In genomic region chr4:141787046-141787445, GRCm38 (mm10) we compare ENCODE assay signal across 21 mouse cellular contexts. TPM values are rescaled to one million over a fixed set of nuclear protein-coding genes. Genes with fewer than 3 reads are reported as not detected.
A peak's percentile ranks its signal among the peaks of the same experiment; 100 is the strongest.
DNase-seq lines count a peak whose midpoint lies in the region; ATAC-seq lines count a peak whose summit lies in the region.
"Had no signal": no experiment of that assay in that cellular context is flagged by ENCODE, and none has a peak within 500 bp of the region (broad histone marks: within the 10 kb centered on the region; RNA-seq: fewer than 3 reads in every experiment).

No protein-coding gene starts in this region.

- peaks cover 16% of the 10 kb centered on the region for H3K4me1 ChIP-seq in kidney, embryonic 15.5 days
- peaks cover 3% of the 10 kb centered on the region for H3K4me1 ChIP-seq in forebrain, embryonic 11.5 days (replicated peaks; ENCODE audit: control insufficient read depth, insufficient read depth, low read length)

- no peak overlapping the region for H3K27ac ChIP-seq in kidney, embryonic 15.5 days
- no peak overlapping the region for H3K27ac ChIP-seq in forebrain, embryonic 11.5 days (ENCODE audit: low read depth, low read length)
- H3K27ac ChIP-seq: left cerebral cortex, adult 2 months; midbrain, embryonic 10.5 days had no signal

- H3K36me3 ChIP-seq in kidney, embryonic 15.5 days: peaks cover 57% of the 10 kb centered on the region
- no peaks in the 10 kb centered on the region for H3K36me3 ChIP-seq in forebrain, embryonic 11.5 days (ENCODE audit: control insufficient read depth, insufficient read depth, low read length)

- no peak for ATAC-seq in kidney, embryonic 15.5 days (replicated peaks; ENCODE audit: low FRiP score)
- ATAC-seq in forebrain, embryonic 11.5 days (replicated peaks; ENCODE audit: low FRiP score): no peak

- H3K27me3 ChIP-seq in kidney, embryonic 15.5 days: no peaks in the 10 kb centered on the region
- H3K27me3 ChIP-seq in forebrain, embryonic 11.5 days (ENCODE audit: control insufficient read depth, insufficient read depth, low read length): no peaks in the 10 kb centered on the region
- H3K27me3 ChIP-seq: heart, embryonic 12.5 days had no signal

- no peak overlapping the region for H3K9ac ChIP-seq in kidney, embryonic 15.5 days
- H3K9ac ChIP-seq in forebrain, embryonic 11.5 days (ENCODE audit: low read length): no peak overlapping the region
- H3K9ac ChIP-seq: heart, embryonic 12.5 days had no signal

- no peak overlapping the region for H3K4me3 ChIP-seq in kidney, embryonic 15.5 days (replicated peaks)
- no peak overlapping the region for H3K4me3 ChIP-seq in forebrain, embryonic 11.5 days (ENCODE audit: low read depth, low read length)
- H3K4me3 ChIP-seq: heart, embryonic 12.5 days; left cerebral cortex, adult 2 months; midbrain, embryonic 10.5 days had no signal

- 54% methylated on average over 6 of the region's 6 CpGs for WGBS in kidney, embryonic 15.5 days
- WGBS in forebrain, embryonic 11.5 days: 88% methylated on average over 6 of the region's 6 CpGs

- no peaks in the 10 kb centered on the region for H3K9me3 ChIP-seq in kidney, embryonic 15.5 days (replicated peaks)
- H3K9me3 ChIP-seq in forebrain, embryonic 11.5 days (ENCODE audit: control insufficient read depth, low read length): no peaks in the 10 kb centered on the region
- H3K9me3 ChIP-seq: heart, embryonic 12.5 days; midbrain, embryonic 10.5 days had no signal

- peak; percentile 82 for DNase-seq in kidney, adult 11 months
- peak; percentile 40 for DNase-seq in testis, postnatal 10 days (ENCODE audit: low spot score)
- no peak for DNase-seq in testis, postnatal 14 days (ENCODE audit: low spot score)
- DNase-seq in kidney, postnatal 14 days: peak; percentile 72
- no peak for DNase-seq in urinary bladder, adult 2 months (ENCODE audit: low spot score)
- no peak for DNase-seq in embryo, embryonic 10 days (ENCODE audit: low spot score)
- no peak for DNase-seq in forebrain, embryonic 11.5 days (ENCODE audit: low spot score)
- DNase-seq: adrenal gland, adult 8-10 months; cerebellum, adult 8-10 months; gastrocnemius, postnatal 36 days; heart, postnatal 36 days; liver; thymus, postnatal 25 days had no signal

- no peak overlapping the region for H3K4me2 ChIP-seq in kidney, embryonic 15.5 days
- H3K4me2 ChIP-seq in forebrain, embryonic 11.5 days (ENCODE audit: low read depth, low read length, severe bottlenecking): no peak overlapping the region
- H3K4me2 ChIP-seq: heart, embryonic 12.5 days had no signal

RNA-seq across cellular contexts. Expression of gene Dnajc16, which starts 3.7 kb away (rescaled TPM):
- 5.2 and 5.5 TPM in 2 replicates for polyA plus RNA-seq in kidney, embryonic 15.5 days (2015; fragmentation: Nextera tagmentation; extraction: Ambion mirVana)
- polyA plus RNA-seq in urinary bladder, adult 2 months (2012; rRNA removed): 12.8 and 13.0 TPM in 2 replicates
- 4.2 and 4.3 TPM in 2 replicates for polyA plus RNA-seq in forebrain, embryonic 11.5 days (2014; fragmentation: Nextera tagmentation; extraction: Ambion mirVana)

RNA-seq across cellular contexts. Expression of gene Casp9, which starts 6.4 kb away (rescaled TPM):
- polyA plus RNA-seq in kidney, embryonic 15.5 days (2015; fragmentation: Nextera tagmentation; extraction: Ambion mirVana): 23.7 and 25.8 TPM in 2 replicates
- 15.7 and 16.9 TPM in 2 replicates for polyA plus RNA-seq in urinary bladder, adult 2 months (2012; rRNA removed)
- 20.4 and 21.2 TPM in 2 replicates for polyA plus RNA-seq in forebrain, embryonic 11.5 days (2014; fragmentation: Nextera tagmentation; extraction: Ambion mirVana)

RNA-seq across cellular contexts. Expression of gene Cela2a, which starts 38.9 kb away (rescaled TPM):
- 0.19 TPM in 1 of 2 replicates, not detected in the other for polyA plus RNA-seq in kidney, embryonic 15.5 days (2015; fragmentation: Nextera tagmentation; extraction: Ambion mirVana)
- 0.29 and 1.3 TPM in 2 replicates for polyA plus RNA-seq in urinary bladder, adult 2 months (2012; rRNA removed)
- not detected in 2 replicates for polyA plus RNA-seq in forebrain, embryonic 11.5 days (2014; fragmentation: Nextera tagmentation; extraction: Ambion mirVana)
- polyA plus RNA-seq: C2C12; heart, embryonic 12.5 days; midbrain, embryonic 10.5 days; neural tube, embryonic 14.5 days; stomach, embryonic 14.5 days had no signal

RNA-seq across cellular contexts. Expression of gene Agmat, which starts 40.6 kb away (rescaled TPM):
- polyA plus RNA-seq in kidney, embryonic 15.5 days (2015; fragmentation: Nextera tagmentation; extraction: Ambion mirVana): 1.7 and 2.4 TPM in 2 replicates
- polyA plus RNA-seq in urinary bladder, adult 2 months (2012; rRNA removed): not detected in 2 replicates
- polyA plus RNA-seq in forebrain, embryonic 11.5 days (2014; fragmentation: Nextera tagmentation; extraction: Ambion mirVana): not detected in 2 replicates
- polyA plus RNA-seq: C2C12; midbrain, embryonic 10.5 days; neural tube, embryonic 14.5 days; stomach, embryonic 14.5 days had no signal

RNA-seq across cellular contexts. Expression of gene Ctrc, which starts 59.1 kb away (rescaled TPM):
- not detected in 2 replicates for polyA plus RNA-seq in kidney, embryonic 15.5 days (2015; fragmentation: Nextera tagmentation; extraction: Ambion mirVana)
- polyA plus RNA-seq in urinary bladder, adult 2 months (2012; rRNA removed): not detected in 2 replicates
- not detected in 2 replicates for polyA plus RNA-seq in forebrain, embryonic 11.5 days (2014; fragmentation: Nextera tagmentation; extraction: Ambion mirVana)
- polyA plus RNA-seq: C2C12; frontal cortex, adult 2 months; heart, embryonic 12.5 days; midbrain, embryonic 10.5 days; neural tube, embryonic 14.5 days; stomach, embryonic 14.5 days had no signal

Comparison
In these comparisons a context has a peak if more than half of its experiments do, and no peak if none do; other contexts are left out.
1. DNase-seq: peak in kidney, adult 11 months (single experiment), testis, postnatal 10 days (single experiment) and kidney, postnatal 14 days (single experiment); none in testis, postnatal 14 days (single experiment), urinary bladder, adult 2 months (single experiment), embryo, embryonic 10 days (single experiment) and forebrain, embryonic 11.5 days (single experiment).